Mouse (Mus musculus) A20 (cell line): ENCODE measurements around the gene Gm21974.

ENCODE experiments used
- DNase-seq: peaks from one replicate; pipeline ENCODE4 v3.0.0-alpha.2; 2011; ENCODE audit warnings: low read depth, low spot score

Gm21974 gene

DNA sequence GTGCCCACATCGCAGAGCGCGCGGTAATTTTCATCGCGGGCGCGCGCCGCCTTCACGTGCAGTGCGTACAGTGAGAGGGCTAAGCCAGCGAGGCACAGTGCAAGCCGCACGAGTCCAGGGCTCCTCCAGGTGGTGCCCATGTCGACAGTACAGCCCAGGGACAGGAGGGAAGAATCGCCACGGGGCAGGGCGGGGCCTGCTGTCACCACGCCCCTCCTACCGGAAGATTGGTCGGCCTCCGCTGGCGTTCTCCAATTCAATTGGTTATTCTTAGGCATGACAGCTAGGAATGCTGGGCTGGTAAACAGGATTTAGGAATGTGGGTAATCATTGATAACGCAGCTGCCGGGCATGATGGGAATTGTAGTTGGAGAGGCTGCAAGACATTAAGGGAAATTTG is at the start of gene Gm21974, which contains the start of gene Vkorc1:
Gene Gm21974, minus strand, starts transcription at position 13 of the 400 bp plus-strand sequence.
Gene Vkorc1, minus strand, starts transcription at position 176 of the 400 bp plus-strand sequence.
- peak; percentile 93 for DNase-seq

DNA sequence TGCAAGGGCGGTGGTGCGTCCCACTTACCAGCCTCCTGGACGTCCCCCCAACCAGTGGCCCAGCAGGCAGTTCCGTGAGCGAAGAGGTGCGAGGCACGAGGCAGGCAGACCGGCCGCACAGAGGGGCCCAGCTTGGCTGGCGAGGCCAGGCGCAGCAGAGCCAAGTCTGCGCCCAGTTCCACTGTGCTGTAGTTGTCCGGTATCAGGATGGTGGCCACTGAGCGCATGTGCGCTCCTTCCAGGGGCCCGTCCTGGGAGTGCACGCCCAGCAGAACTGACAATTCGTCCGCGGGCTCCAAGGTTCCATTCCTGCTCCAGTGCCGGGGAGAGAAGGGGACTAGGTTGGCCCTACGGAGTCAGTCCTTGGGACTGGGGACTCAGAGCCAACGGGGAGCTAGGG is 49.4 kb upstream of the Gm21974 start:
- no peak for DNase-seq

DNA sequence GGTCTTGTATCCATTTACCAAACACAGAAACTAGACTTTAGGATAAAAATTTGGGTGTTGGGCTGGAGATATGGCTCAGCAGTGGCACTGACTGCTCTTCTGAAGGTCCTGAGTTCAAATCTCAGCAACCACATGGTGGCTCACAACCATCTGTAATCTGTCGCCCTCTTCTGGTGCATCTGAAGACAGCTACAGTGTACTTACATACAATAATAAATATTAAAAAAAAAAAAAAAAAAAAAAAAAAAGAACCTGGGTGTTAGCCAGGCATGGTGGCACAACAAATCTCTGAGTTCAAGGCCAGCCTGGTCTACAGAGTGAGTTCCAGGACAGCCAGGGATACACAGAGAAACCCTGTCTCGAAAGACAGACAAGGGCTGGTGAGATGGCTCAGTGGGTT is 46.8 kb upstream of the Gm21974 start:
- peak; percentile 49 for DNase-seq

- DNase-seq = no peak
These were observed 41.1 kb upstream of the Gm21974 start for GRCm38 (mm10) chr7:127936216-127936884.

DNA sequence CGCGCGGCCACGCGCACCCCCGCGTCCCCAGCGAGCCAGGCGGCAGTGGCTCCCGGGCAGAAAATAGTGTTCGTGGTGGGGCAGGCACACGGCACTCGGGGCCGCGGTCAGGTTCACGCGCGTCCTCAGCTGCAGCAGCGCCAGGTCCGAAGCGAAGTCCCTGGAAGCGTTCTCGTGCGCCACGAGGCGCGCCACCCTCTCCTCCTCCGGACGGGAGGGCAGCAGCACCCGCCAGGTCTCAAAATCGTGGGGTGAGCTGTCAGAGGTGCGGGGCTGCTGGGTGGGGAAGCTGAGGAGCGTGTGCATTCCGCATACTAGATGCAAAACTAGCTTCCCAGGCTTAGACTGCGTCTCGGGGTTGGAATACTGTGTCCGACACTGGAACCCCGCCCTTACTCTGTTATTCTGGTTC is 40.5 kb upstream of the Gm21974 start:
- DNase-seq = no peak

GRCm38 (mm10) chr7:127935028-127935722 is 39.9 kb upstream of the Gm21974 start:
- peak; percentile 97 for DNase-seq

DNA sequence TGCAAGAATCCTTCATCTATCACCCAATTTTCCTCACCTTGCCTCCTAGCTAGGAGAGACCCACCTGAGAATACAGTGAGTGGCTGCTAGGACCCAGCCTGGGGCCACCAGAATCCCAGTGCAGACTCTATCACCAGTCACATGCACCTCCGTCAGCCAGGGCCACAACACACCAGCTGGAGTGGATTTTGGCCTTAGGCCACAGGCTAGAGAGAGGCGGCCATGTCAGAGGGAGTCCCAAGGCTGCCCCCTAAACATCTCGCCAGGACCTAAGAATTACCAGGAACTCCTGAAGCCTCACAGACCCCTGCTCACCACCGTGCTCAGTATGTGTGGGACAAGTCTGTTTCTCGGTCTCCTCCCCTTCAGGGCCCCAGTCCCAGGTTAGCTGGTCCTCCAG is 38.8 kb upstream of the Gm21974 start:
- DNase-seq = no peak

DNA sequence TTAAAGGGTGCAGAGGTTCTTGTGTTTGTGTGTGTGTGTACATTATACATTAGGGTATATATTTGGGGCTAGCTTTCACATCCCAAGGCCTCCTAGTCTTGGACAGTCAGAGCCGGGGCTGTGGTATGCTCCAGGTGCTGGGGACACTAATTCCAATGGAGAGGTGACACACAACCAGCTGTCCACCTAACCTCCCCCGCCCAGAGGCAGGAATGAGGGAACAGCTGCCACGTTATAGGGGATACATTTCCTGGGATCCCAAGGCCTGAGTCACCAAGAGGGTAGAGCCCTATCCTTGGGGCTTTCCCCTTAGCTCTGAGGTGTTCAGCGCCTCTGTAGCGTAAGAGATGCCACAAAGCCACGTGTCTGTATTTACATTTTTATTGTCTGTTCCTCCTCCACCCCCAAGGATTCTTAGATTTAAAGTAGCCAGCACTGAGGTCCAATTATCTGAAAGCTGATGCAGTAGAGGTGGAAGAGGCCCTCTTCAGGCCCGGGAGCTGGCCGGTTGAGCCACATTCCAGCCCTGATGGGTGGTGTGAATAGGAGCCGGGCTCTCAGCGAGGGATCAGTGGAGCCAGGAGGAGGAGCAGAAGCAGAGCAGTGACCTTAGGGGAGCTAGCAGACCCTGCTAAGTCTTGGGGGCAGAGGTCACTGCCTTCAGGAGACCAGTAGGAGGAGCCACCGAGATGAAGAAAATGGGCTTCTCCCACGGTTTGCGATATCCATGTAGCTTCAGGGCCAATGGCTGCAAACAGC is 37.2 kb upstream of the Gm21974 start:
- DNase-seq = no peak

GRCm38 (mm10) chr7:127931351-127932135 is 36.3 kb upstream of the Gm21974 start:
- no peak for DNase-seq

DNA sequence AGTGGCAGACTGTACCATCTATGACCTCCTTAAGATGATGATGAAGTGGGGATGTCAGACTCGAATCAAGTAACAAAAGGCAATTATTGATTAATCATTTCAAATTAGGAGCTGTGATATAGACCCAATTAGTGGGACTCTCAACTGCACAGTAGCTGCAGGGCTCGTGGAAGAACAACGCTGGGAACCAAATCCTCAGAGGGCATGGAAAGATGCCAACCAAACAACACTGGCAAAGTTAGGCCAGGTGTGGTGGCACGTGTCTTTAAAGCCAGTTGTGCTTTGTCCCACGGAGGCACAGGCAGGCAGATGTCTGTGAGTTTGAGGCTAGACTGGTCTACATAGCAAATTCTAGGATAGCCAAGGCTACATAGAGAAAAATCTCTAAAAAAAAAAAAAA is 35.4 kb upstream of the Gm21974 start:
- no peak for DNase-seq

DNA sequence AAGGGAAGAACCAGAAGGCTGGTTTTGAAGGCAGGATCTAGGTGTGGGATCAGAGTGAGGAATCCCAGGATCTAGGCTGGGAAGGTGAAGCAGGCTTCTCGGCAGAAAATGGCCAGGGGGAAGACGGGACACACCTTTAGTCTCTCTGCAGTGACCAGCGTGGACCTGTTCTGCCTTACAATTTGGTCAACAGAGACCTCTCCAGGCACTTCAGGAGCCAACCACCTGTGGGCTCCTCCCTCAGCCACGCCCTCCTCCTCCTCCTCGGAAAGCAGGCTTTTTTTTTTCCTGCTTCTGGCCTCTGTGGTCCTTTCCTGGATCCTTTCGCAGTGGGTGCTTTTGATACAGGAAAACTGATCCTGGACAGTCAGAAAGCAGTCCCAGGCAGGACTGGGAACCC is 34.7 kb upstream of the Gm21974 start, which contains the start of gene Prss8:
Gene Prss8, minus strand, starts transcription at position 182 of the 400 bp plus-strand sequence.
- no peak for DNase-seq

- DNase-seq = no peak
These were observed 33.3 kb upstream of the Gm21974 start for GRCm38 (mm10) chr7:127928596-127928995.

DNA sequence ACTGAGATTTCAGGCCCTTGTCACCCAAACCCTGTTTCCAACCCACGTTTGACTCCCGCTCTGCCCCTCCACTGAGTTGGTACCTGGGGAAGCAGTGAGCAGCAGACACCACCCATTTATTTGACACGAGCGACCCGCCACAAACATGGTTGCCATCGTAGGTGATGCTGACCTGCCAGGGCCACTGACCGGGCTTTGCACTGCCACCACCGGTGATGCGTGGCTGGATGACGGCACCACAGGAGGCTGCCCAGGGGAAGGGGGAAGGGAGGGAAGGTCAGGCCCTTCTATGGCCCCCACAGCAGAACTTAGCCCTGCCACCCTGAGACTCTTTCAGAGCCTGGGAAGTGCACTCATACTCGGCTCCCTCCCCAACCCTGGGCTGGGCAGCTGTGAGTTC is 32.5 kb upstream of the Gm21974 start:
- DNase-seq = no peak

- DNase-seq = no peak
These were observed 31.6 kb upstream of the Gm21974 start for GRCm38 (mm10) chr7:127926846-127927245.

- DNase-seq = no peak
These were observed 30.8 kb upstream of the Gm21974 start for GRCm38 (mm10) chr7:127926066-127926465.

GRCm38 (mm10) chr7:127925252-127925651 is 30.0 kb upstream of the Gm21974 start:
- no peak for DNase-seq

DNA sequence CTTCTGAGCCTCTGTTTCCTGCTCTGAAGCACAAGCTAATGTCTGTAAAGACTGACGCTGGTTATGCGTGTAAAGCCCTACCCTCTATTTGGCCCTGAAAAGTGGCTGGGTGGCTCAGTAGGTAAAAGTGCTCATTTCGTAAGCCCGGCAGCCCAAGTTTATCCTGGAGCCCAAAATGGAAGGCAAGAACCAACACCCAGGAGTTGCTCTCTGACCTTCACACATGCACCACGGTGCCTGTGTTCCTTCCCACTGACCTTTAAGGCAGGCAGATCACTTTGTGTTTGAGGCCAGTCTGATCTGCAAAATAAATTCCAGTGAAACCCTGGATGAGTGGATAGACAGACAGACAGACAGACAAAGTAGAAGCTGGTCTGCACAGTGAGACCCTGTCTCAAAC is 28.5 kb upstream of the Gm21974 start:
- no peak for DNase-seq

- peak; percentile 84 for DNase-seq
These were observed 27.4 kb upstream of the Gm21974 start for GRCm38 (mm10) chr7:127922451-127923275.

DNA sequence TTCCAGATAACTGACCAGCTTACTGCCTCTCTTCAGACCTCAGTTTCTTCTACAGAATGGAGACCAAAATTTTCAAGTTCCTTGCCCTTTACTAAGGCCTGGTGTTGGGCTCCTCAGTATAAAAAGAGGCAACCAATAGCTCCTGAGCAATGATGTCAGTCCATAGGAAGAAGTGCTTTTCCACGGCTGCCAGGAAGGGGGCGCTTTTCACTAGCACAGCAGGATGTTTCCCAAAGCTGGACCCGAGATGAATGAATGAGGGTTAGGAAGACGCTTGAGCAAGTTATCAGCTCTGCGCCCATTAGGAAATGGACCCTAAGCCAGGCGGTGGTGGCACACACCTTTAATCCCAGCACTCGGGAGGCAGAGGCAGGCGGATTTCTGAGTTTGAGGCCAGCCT is 26.3 kb upstream of the Gm21974 start:
- DNase-seq = peak; percentile 72

GRCm38 (mm10) chr7:127919290-127919689 is 24.0 kb upstream of the Gm21974 start:
- peak; percentile 67 for DNase-seq

DNA sequence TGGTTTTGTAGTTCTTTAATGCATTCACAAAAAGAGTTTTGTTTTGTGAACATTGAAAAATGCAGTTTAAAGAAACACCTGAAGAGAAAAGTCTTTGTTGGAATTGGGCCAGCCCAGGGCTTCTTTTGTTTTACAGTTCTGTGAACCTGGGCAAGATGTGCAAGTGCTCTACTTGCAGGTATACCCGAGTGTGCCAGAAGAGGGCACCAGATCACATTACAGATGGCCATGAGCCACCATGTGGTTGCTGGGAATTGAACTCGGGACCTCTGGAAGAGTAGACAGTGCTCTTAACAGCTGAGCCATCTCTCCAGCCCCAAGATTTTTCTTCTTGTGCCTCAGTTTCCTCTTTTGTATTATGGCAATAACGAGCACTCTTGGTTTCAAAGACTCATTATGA is 22.9 kb upstream of the Gm21974 start:
- DNase-seq = peak; percentile 78
